Mouse (Mus musculus): ENCODE measurements around the gene Hes2. TPM values are rescaled to one million over a fixed set of nuclear protein-coding genes. Genes with fewer than 3 reads are reported as not detected.

The Hes2 gene
- polyA plus RNA-seq, 1 experiment from 2014 or later: 0.55 TPM

DNA sequence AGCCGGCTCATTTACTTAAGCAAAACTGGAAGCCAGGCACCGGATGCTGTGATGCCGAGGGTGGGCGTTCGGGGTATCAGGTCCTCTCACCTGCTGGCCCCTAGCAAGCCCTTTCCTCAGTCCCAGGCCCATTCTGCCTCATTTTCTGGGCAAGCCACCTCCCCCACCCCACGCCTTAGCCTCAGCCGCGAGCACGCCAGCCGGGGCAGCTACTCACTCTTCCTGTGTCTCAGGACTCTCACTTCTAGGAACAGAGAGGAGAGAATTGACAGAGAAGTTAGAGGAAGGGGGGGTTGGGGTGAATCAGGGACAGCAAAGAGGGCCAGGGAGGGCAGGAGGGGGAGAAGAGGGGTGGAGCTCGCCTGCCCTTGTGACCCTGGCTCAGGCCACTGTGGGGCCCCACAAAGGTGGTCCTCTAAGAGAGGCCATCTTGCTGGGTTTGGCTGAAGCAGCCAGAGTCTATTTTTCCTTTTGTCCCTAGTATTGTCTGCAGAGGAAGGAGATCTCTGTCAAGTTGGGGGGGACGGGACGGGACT, 29.2 kb upstream of the Hes2 start:
- Histone ChIP-seq H3K4me3 (ENCODE audit: low read depth, low read length) (no peak overlapping the region), H3K27me3 (ENCODE audit: control insufficient read depth, insufficient read depth, low read length) (peaks cover 88% of the 10 kb centered on the region), H3K4me1 (ENCODE audit: control insufficient read depth, insufficient read depth, low read length) (peaks cover 12% of the 10 kb centered on the region; the same call in 1 of the 2 replicates), H3K4me2 (replicated peaks; ENCODE audit: low read depth, low read length) (no peak overlapping the region), H3K9ac (replicated peaks; ENCODE audit: low read depth, low read length) (no peak overlapping the region), H3K27ac (ENCODE audit: low read length) (no peak overlapping the region), H3K9me3 (ENCODE audit: control insufficient read depth, low read depth, low read length) (no peaks in the 10 kb centered on the region), H3K36me3 (ENCODE audit: control insufficient read depth, insufficient read depth, low read length) (no peaks in the 10 kb centered on the region)
- no peak for ATAC-seq (ENCODE audit: insufficient number of reproducible peaks, insufficient read depth, low FRiP score, low read depth)
- WGBS: 41% methylated on average over 13 of the region's 13 CpGs

DNA sequence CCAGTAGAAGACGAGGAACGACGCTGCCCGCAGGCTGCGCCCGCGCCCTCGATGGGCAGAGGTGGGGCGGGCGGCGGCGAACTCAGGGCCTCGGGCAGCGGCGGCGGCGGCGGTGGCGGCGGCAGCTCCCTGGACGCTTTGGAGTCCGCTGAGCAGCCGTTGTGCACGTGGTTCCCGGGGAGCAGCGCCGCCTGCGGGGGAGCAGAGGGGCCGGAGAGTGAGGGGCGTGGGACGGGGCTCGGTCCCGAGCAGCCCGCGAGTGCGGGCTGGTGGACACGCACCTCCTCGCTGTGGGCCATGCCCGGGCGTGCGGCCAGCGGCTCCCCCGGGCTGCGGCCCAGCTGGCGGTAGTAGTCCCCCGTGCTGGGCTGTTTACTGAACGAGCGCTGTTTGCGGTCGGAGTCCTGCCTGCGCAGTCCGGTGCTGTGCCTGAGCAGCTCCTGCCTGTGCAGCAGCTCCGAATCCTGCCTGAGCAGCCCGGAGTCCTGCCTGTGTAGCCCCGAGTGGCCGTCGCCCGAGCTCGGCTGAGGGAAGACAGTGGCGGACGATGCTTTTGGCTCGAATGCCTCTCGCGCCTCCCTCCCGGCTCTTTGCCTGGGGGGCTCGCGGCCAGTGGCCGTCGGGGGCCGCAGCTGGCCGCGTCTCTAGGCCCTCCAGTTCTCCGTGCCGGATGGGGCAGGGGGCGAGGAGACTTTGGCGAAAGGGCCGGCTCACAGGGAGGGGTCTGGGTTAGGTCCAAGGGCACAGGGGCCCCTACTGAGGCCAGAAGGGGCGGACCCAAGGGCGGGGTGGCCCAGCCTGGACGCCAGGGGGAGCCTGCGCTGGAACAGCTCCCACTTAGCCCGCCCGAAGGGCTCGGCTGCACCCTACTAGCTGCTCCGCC, 27.7 kb upstream of the Hes2 start:
- WGBS: 1% methylated on average over 79 of the region's 85 CpGs
- ATAC-seq (ENCODE audit: insufficient number of reproducible peaks, insufficient read depth, low FRiP score, low read depth): peak; percentile 73
- peak overlapping the region; percentile 76 for H3K4me2 ChIP-seq (replicated peaks; ENCODE audit: low read depth, low read length)
- H3K4me1 ChIP-seq (ENCODE audit: control insufficient read depth, insufficient read depth, low read length): peaks cover 9% of the 10 kb centered on the region; the same call in 1 of the 2 replicates
- H3K4me3 ChIP-seq (ENCODE audit: low read depth, low read length): peak overlapping the region; percentile 37
- H3K27ac ChIP-seq (ENCODE audit: low read length): 0 out of 2 replicates have a peak overlapping the region, but pooled peaks have one; percentile 15
- peaks cover 75% of the 10 kb centered on the region for H3K27me3 ChIP-seq (ENCODE audit: control insufficient read depth, insufficient read depth, low read length)
- H3K9me3 ChIP-seq (ENCODE audit: control insufficient read depth, low read depth, low read length): no peaks in the 10 kb centered on the region
- H3K36me3 ChIP-seq (ENCODE audit: control insufficient read depth, insufficient read depth, low read length): no peaks in the 10 kb centered on the region
- H3K9ac ChIP-seq (replicated peaks; ENCODE audit: low read depth, low read length): peak overlapping the region; percentile 30; the same call in 1 of the 2 replicates

- Histone ChIP-seq H3K4me3 (ENCODE audit: low read depth, low read length) (peak overlapping the region; percentile 37), H3K27ac (ENCODE audit: low read length) (no peak overlapping the region), H3K4me1 (ENCODE audit: control insufficient read depth, insufficient read depth, low read length) (0 out of 2 replicates have a peak, but pooled peaks cover 8% of the 10 kb centered on the region), H3K4me2 (replicated peaks; ENCODE audit: low read depth, low read length) (peak overlapping the region; percentile 76), H3K9me3 (ENCODE audit: control insufficient read depth, low read depth, low read length) (no peaks in the 10 kb centered on the region), H3K27me3 (ENCODE audit: control insufficient read depth, insufficient read depth, low read length) (peaks cover 65% of the 10 kb centered on the region), H3K36me3 (ENCODE audit: control insufficient read depth, insufficient read depth, low read length) (no peaks in the 10 kb centered on the region), H3K9ac (replicated peaks; ENCODE audit: low read depth, low read length) (no peak overlapping the region)
- ATAC-seq (ENCODE audit: insufficient number of reproducible peaks, insufficient read depth, low FRiP score, low read depth): peak; percentile 50
- WGBS: 7% methylated on average over 50 of the region's 50 CpGs
These were observed 26.6 kb upstream of the Hes2 start for GRCm38 (mm10) chr4:152131809-152132771.

DNA sequence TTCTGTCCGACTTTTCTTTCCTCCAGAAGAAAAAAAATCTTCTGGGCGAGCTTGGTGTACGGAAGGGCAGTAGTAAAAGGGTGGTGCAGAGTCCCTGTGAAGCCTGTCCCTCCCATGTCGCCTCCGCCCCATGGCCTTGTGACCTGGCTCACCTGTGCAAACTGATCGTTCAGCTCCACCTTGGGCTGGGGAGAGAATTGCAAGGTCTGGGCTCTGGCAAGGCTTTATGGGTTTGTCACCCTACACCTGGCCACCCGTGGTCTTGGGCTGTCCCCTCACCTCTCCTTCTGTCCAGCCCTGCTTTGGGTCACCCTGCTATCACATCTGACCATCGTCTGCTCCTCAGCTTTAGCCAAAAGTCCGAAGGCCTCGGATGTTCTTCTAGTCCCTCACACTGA, 25.9 kb upstream of the Hes2 start:
- no peak for ATAC-seq (ENCODE audit: insufficient number of reproducible peaks, insufficient read depth, low FRiP score, low read depth)
- H3K9me3 ChIP-seq (ENCODE audit: control insufficient read depth, low read depth, low read length): no peaks in the 10 kb centered on the region
- no peak overlapping the region for H3K27ac ChIP-seq (ENCODE audit: low read length)
- H3K4me1 ChIP-seq (ENCODE audit: control insufficient read depth, insufficient read depth, low read length): 0 out of 2 replicates have a peak, but pooled peaks cover 8% of the 10 kb centered on the region
- no peak overlapping the region for H3K4me2 ChIP-seq (replicated peaks; ENCODE audit: low read depth, low read length)
- no peaks in the 10 kb centered on the region for H3K36me3 ChIP-seq (ENCODE audit: control insufficient read depth, insufficient read depth, low read length)
- 23% methylated on average over 10 of the region's 10 CpGs for WGBS
- no peak overlapping the region for H3K4me3 ChIP-seq (ENCODE audit: low read depth, low read length)
- H3K9ac ChIP-seq (replicated peaks; ENCODE audit: low read depth, low read length): no peak overlapping the region
- H3K27me3 ChIP-seq (ENCODE audit: control insufficient read depth, insufficient read depth, low read length): peaks cover 58% of the 10 kb centered on the region

GRCm38 (mm10) chr4:152133213-152133612, 25.5 kb upstream of the Hes2 start:
- Histone ChIP-seq H3K36me3 (ENCODE audit: control insufficient read depth, insufficient read depth, low read length) (no peaks in the 10 kb centered on the region), H3K27me3 (ENCODE audit: control insufficient read depth, insufficient read depth, low read length) (peaks cover 54% of the 10 kb centered on the region), H3K4me3 (ENCODE audit: low read depth, low read length) (no peak overlapping the region), H3K4me2 (replicated peaks; ENCODE audit: low read depth, low read length) (no peak overlapping the region), H3K9ac (replicated peaks; ENCODE audit: low read depth, low read length) (no peak overlapping the region), H3K27ac (ENCODE audit: low read length) (no peak overlapping the region), H3K4me1 (ENCODE audit: control insufficient read depth, insufficient read depth, low read length) (0 out of 2 replicates have a peak, but pooled peaks cover 8% of the 10 kb centered on the region), H3K9me3 (ENCODE audit: control insufficient read depth, low read depth, low read length) (no peaks in the 10 kb centered on the region)
- ATAC-seq (ENCODE audit: insufficient number of reproducible peaks, insufficient read depth, low FRiP score, low read depth): no peak
- 43% methylated on average over 5 of the region's 5 CpGs for WGBS

- H3K9ac ChIP-seq (replicated peaks; ENCODE audit: low read depth, low read length): no peak overlapping the region
- H3K9me3 ChIP-seq (ENCODE audit: control insufficient read depth, low read depth, low read length): no peaks in the 10 kb centered on the region
- H3K27ac ChIP-seq (ENCODE audit: low read length): no peak overlapping the region
- 0 out of 2 replicates have a peak, but pooled peaks cover 8% of the 10 kb centered on the region for H3K4me1 ChIP-seq (ENCODE audit: control insufficient read depth, insufficient read depth, low read length)
- no peak overlapping the region for H3K4me3 ChIP-seq (ENCODE audit: low read depth, low read length)
- H3K36me3 ChIP-seq (ENCODE audit: control insufficient read depth, insufficient read depth, low read length): no peaks in the 10 kb centered on the region
- no peak overlapping the region for H3K4me2 ChIP-seq (replicated peaks; ENCODE audit: low read depth, low read length)
- no peak for ATAC-seq (ENCODE audit: insufficient number of reproducible peaks, insufficient read depth, low FRiP score, low read depth)
- H3K27me3 ChIP-seq (ENCODE audit: control insufficient read depth, insufficient read depth, low read length): peaks cover 41% of the 10 kb centered on the region
These were observed 24.2 kb upstream of the Hes2 start for GRCm38 (mm10) chr4:152134507-152134906.

GRCm38 (mm10) chr4:152135363-152135762, 23.3 kb upstream of the Hes2 start:
- Histone ChIP-seq H3K9ac (replicated peaks; ENCODE audit: low read depth, low read length) (no peak overlapping the region), H3K4me3 (ENCODE audit: low read depth, low read length) (no peak overlapping the region), H3K9me3 (ENCODE audit: control insufficient read depth, low read depth, low read length) (no peaks in the 10 kb centered on the region), H3K27me3 (ENCODE audit: control insufficient read depth, insufficient read depth, low read length) (peaks cover 34% of the 10 kb centered on the region), H3K27ac (ENCODE audit: low read length) (no peak overlapping the region), H3K36me3 (ENCODE audit: control insufficient read depth, insufficient read depth, low read length) (no peaks in the 10 kb centered on the region), H3K4me2 (replicated peaks; ENCODE audit: low read depth, low read length) (no peak overlapping the region), H3K4me1 (ENCODE audit: control insufficient read depth, insufficient read depth, low read length) (0 out of 2 replicates have a peak, but pooled peaks cover 8% of the 10 kb centered on the region)
- 77% methylated on average over 12 of the region's 12 CpGs for WGBS
- ATAC-seq (ENCODE audit: insufficient number of reproducible peaks, insufficient read depth, low FRiP score, low read depth): no peak
